Mouse (Mus musculus): ENCODE measurements around the gene Slc2a2. TPM values are rescaled to one million over a fixed set of nuclear protein-coding genes. Genes with fewer than 3 reads are reported as not detected.

Gene Slc2a2
- polyA plus RNA-seq, 1 experiment from 2014 or later: 0.04 TPM

GRCm38 (mm10) chr3:28780511-28780910 is 82.8 kb downstream of the Slc2a2 start:
- peak; percentile 26 for ATAC-seq (ENCODE audit: low FRiP score)
- Histone ChIP-seq H3K27me3 (0 out of 2 replicates have a peak, but pooled peaks cover 9% of the 10 kb centered on the region), H3K4me2 (peak overlapping the region; percentile 81), H3K27ac (no peak overlapping the region), H3K4me3 (peak overlapping the region; percentile 80), H3K9me3 (no peaks in the 10 kb centered on the region), H3K4me1 (replicated peaks) (peaks cover 12% of the 10 kb centered on the region), H3K9ac (no peak overlapping the region), H3K36me3 (no peaks in the 10 kb centered on the region)
- 77% methylated on average over 9 of the region's 9 CpGs for WGBS

Other genes with a start within 250 kb of the Slc2a2 start
- gene Eif5a2, start 83.4 kb downstream of the Slc2a2 start, polyA plus RNA-seq (2015; fragmentation: Nextera tagmentation; extraction: Ambion mirVana): 10.6 and 11.0 TPM in 2 replicates
- 225 and 252 TPM in 2 replicates for gene Rpl22l1, start 107.5 kb downstream of the Slc2a2 start, polyA plus RNA-seq (2015; fragmentation: Nextera tagmentation; extraction: Ambion mirVana)
- not detected in 2 replicates for gene Gm1527, start 194.7 kb downstream of the Slc2a2 start, polyA plus RNA-seq (2015; fragmentation: Nextera tagmentation; extraction: Ambion mirVana)